Mouse (Mus musculus) ES-E14 (cell line): ENCODE data around the gene Dnah1.
A peak's percentile ranks its signal among the peaks of the same experiment; 100 is the strongest.

Experiments
- CHD2 ChIP-seq: IDR thresholded peaks from 2 replicates; pipeline ENCODE4 v1.6.1; 2014; ENCODE audit warnings: mild to moderate bottlenecking, low read depth, low read length, inconsistent platforms
- HCFC1 ChIP-seq: IDR thresholded peaks from 2 replicates; pipeline ENCODE4 v1.6.1; 2012; ENCODE audit warnings: low read length, inconsistent platforms, borderline replicate concordance; ENCODE audit not compliant: insufficient read depth
- MAFK ChIP-seq: IDR thresholded peaks from 2 replicates; pipeline ENCODE4 v1.6.1; 2014; ENCODE audit warnings: mild to moderate bottlenecking, low read depth, low read length, inconsistent platforms; ENCODE audit not compliant: insufficient read depth
- ZNF384 ChIP-seq: IDR thresholded peaks from 2 replicates; pipeline ENCODE4 v1.6.1; 2012; ENCODE audit warnings: low read depth, low read length, inconsistent platforms

DNA sequence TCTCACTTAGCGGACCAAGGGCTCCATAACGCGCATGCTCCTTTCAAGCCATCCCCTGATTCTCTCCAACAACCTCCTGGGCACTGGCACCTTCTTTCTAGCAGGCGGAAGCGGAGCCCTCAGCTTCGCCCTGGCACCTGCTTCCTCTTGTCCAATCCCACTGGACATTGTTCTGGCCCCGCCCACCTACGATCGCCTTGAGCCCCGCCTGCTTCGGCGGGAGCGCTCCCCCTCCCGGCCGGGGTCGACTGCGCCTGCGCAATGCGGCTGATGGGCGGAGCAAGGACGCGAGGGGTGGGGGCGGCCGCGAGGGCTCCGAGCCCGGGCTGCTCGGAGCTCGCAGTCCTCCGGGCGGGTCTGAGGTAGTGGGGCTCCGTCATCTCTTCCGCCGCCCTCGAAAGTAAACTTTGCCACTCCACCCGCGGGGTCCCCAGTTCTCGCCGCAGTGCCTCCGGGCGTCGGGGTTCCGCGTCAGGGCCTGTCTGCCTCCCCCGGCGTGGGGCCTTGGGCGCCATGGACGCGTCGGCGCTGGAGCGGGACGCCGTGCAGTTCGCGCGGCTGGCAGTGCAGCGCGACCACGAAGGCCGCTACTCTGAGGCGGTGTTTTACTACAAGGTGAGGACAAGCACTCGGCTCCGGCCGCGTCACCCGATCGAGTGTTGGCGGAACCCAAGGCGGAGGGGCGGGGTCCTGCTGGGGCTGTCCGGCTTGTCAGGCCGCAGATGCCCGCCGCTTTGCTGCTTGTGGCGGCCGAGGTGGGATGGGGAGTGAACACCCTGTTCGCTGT lies 12.9 kb upstream of the Dnah1 start, which contains the start of gene Capn7:
- peak; percentile 26; the same call in 1 of the 2 replicates for TF ChIP-seq HCFC1
- no peak for TF ChIP-seq MAFK
- no peak for TF ChIP-seq ZNF384
- no peak for TF ChIP-seq CHD2
